Comparison of ENCODE assay signal across 23 mouse cellular contexts in genomic region chr5:100557537-100557936, GRCm38 (mm10). TPM values are rescaled to one million over a fixed set of nuclear protein-coding genes. Genes with fewer than 3 reads are reported as not detected.
DNase-seq lines count a peak whose midpoint lies in the region; ATAC-seq and TF ChIP-seq lines count a peak whose summit lies in the region.
"Had no signal": no experiment of that assay in that cellular context is flagged by ENCODE, and none has a peak within 500 bp of the region (broad histone marks: within the 10 kb centered on the region; RNA-seq: fewer than 3 reads in every experiment).

No protein-coding gene starts in this region.

- no peak for TF ChIP-seq CTCF in kidney, adult 2 months (conservative IDR thresholded peaks at IDR 0.05; ENCODE audit: insufficient read depth, insufficient read length, low read depth, low read length)
- TF ChIP-seq CTCF in MEL (IDR thresholded peaks at IDR 0.05 in 2 of 3, conservative IDR thresholded peaks at IDR 0.05 in 1 of 3; ENCODE audit: control insufficient read depth in 1 of 3, insufficient read depth in 1 of 3, low read depth in 2 of 3, low read length in 3 of 3, poor library complexity in 1 of 3, severe bottlenecking in 1 of 3): no peak

- H3K27ac ChIP-seq in kidney, adult 2 months (ENCODE audit: insufficient read depth, low read depth, low read length): no peak overlapping the region
- H3K27ac ChIP-seq in kidney, embryonic 14.5 days (ENCODE audit: low read depth, low read length): no peak overlapping the region
- no peak overlapping the region for H3K27ac ChIP-seq in MEL (ENCODE audit: control insufficient read depth, low read depth, low read length)
- H3K27ac ChIP-seq in kidney, embryonic 16.5 days (ENCODE audit: low read length): peak overlapping the region; percentile 27; the same call in 1 of the 2 replicates
- H3K27ac ChIP-seq in hindbrain, embryonic 10.5 days: no peak overlapping the region
- H3K27ac ChIP-seq: forebrain, embryonic 13.5 days; heart, adult 2 months; limb, embryonic 10.5 days; limb, embryonic 15.5 days; midbrain, embryonic 13.5 days had no signal

- no peak overlapping the region for H3K4me2 ChIP-seq in kidney, embryonic 14.5 days (replicated peaks; ENCODE audit: low read depth, low read length)
- no peak overlapping the region for H3K4me2 ChIP-seq in kidney, embryonic 16.5 days (replicated peaks; ENCODE audit: low read depth, low read length)
- H3K4me2 ChIP-seq: forebrain, embryonic 13.5 days; limb, embryonic 15.5 days; midbrain, embryonic 13.5 days had no signal

- peak in 1 of 2 experiments; percentile 40; a peak in 1 of 4 replicates for TF ChIP-seq EP300 in MEL (IDR thresholded peaks at IDR 0.05; ENCODE audit: low read depth in 1 of 2, low read length in 2 of 2)

- no peak for TF ChIP-seq POLR2A in kidney, adult 2 months (IDR thresholded peaks at IDR 0.05; ENCODE audit: low read depth, low read length)
- TF ChIP-seq POLR2A in MEL (IDR thresholded peaks at IDR 0.05; ENCODE audit: control insufficient read depth in 1 of 2, insufficient read depth in 1 of 2, low read depth in 1 of 2, low read length in 2 of 2, poor library complexity in 1 of 2): no peak

- 36% methylated on average over 9 of the region's 9 CpGs for WGBS in kidney, adult 2 months
- 35% methylated on average over 9 of the region's 9 CpGs for WGBS in kidney, embryonic 14.5 days
- WGBS in kidney, embryonic 16.5 days: 32% methylated on average over 9 of the region's 9 CpGs
- 79% methylated on average over 9 of the region's 9 CpGs for WGBS in hindbrain, embryonic 10.5 days

- H3K4me1 ChIP-seq in kidney, adult 2 months (ENCODE audit: control insufficient read depth, insufficient read depth, low read length): peaks cover 7% of the 10 kb centered on the region
- H3K4me1 ChIP-seq in kidney, embryonic 14.5 days (ENCODE audit: control insufficient read depth, insufficient read depth, low read length): 0 out of 2 replicates have a peak, but pooled peaks cover 6% of the 10 kb centered on the region
- H3K4me1 ChIP-seq in MEL (ENCODE audit: control insufficient read depth in 1 of 2, insufficient read depth in 2 of 2, low read length in 2 of 2): peaks cover 2 to 13% of the 10 kb centered on the region in 2 experiments; a peak in 3 of 4 replicates
- H3K4me1 ChIP-seq in kidney, embryonic 16.5 days (ENCODE audit: insufficient read depth, low read length): peaks cover 12% of the 10 kb centered on the region; the same call in 1 of the 2 replicates
- H3K4me1 ChIP-seq in hindbrain, embryonic 10.5 days (replicated peaks): no peaks in the 10 kb centered on the region
- H3K4me1 ChIP-seq: limb, embryonic 10.5 days; limb, embryonic 15.5 days; midbrain, embryonic 13.5 days had no signal

- no peak overlapping the region for H3K4me3 ChIP-seq in kidney, adult 2 months (ENCODE audit: insufficient read depth, low read depth, low read length)
- H3K4me3 ChIP-seq in kidney, embryonic 14.5 days (ENCODE audit: low read length): no peak overlapping the region
- no peak overlapping the region for H3K4me3 ChIP-seq in MEL (ENCODE audit: control insufficient read depth in 1 of 2, insufficient read depth in 1 of 2, low read depth in 2 of 2, low read length in 2 of 2)
- H3K4me3 ChIP-seq in kidney, embryonic 16.5 days (ENCODE audit: low read length): no peak overlapping the region
- no peak overlapping the region for H3K4me3 ChIP-seq in hindbrain, embryonic 10.5 days
- H3K4me3 ChIP-seq: forebrain, embryonic 13.5 days; heart, adult 2 months; limb, embryonic 10.5 days; limb, embryonic 15.5 days; megakaryocyte, embryonic 14.5 days; midbrain, embryonic 13.5 days had no signal

- no peak overlapping the region for H3K9ac ChIP-seq in kidney, embryonic 14.5 days (ENCODE audit: low read depth, low read length)
- no peak overlapping the region; the same call in 1 of the 2 replicates for H3K9ac ChIP-seq in MEL (ENCODE audit: control insufficient read depth, low read depth, low read length, poor library complexity, severe bottlenecking)
- no peak overlapping the region for H3K9ac ChIP-seq in kidney, embryonic 16.5 days (replicated peaks; ENCODE audit: low read length)
- H3K9ac ChIP-seq: forebrain, embryonic 13.5 days; limb, embryonic 15.5 days; midbrain, embryonic 13.5 days had no signal

- H3K9me3 ChIP-seq in kidney, embryonic 14.5 days (ENCODE audit: control insufficient read depth, low read length): no peaks in the 10 kb centered on the region
- H3K9me3 ChIP-seq in MEL (replicated peaks; ENCODE audit: insufficient read depth, low read length): no peaks in the 10 kb centered on the region
- no peaks in the 10 kb centered on the region for H3K9me3 ChIP-seq in kidney, embryonic 16.5 days (ENCODE audit: low read length)
- no peaks in the 10 kb centered on the region for H3K9me3 ChIP-seq in hindbrain, embryonic 10.5 days
- H3K9me3 ChIP-seq: forebrain, embryonic 13.5 days; limb, embryonic 10.5 days; limb, embryonic 15.5 days; megakaryocyte, embryonic 14.5 days; midbrain, embryonic 13.5 days had no signal

- no peak for ATAC-seq in kidney, embryonic 14.5 days (ENCODE audit: low FRiP score, low TSS enrichment)
- 0 out of 2 replicates have a peak, but pooled peaks have one; percentile 39 for ATAC-seq in kidney, embryonic 16.5 days (ENCODE audit: low FRiP score, low TSS enrichment)
- ATAC-seq: forebrain, embryonic 13.5 days; hindbrain, embryonic 16.5 days; midbrain, embryonic 13.5 days had no signal

- no peaks in the 10 kb centered on the region for H3K36me3 ChIP-seq in kidney, adult 2 months (ENCODE audit: control insufficient read depth, insufficient read depth, low read length)
- H3K36me3 ChIP-seq in kidney, embryonic 14.5 days (ENCODE audit: control insufficient read depth, insufficient read depth, low read length): no peaks in the 10 kb centered on the region; the same call in 1 of the 2 replicates
- H3K36me3 ChIP-seq in MEL (ENCODE audit: control insufficient read depth in 1 of 2, insufficient read depth in 2 of 2, low read length in 2 of 2): peaks cover 0 to 16% of the 10 kb centered on the region in 2 experiments; a peak in 2 of 4 replicates
- 0 out of 2 replicates have a peak, but pooled peaks cover 2% of the 10 kb centered on the region for H3K36me3 ChIP-seq in kidney, embryonic 16.5 days (ENCODE audit: insufficient read depth, low read length)
- no peaks in the 10 kb centered on the region for H3K36me3 ChIP-seq in hindbrain, embryonic 10.5 days
- H3K36me3 ChIP-seq: limb, embryonic 10.5 days; limb, embryonic 15.5 days; midbrain, embryonic 13.5 days had no signal

- H3K27me3 ChIP-seq in kidney, adult 2 months (replicated peaks; ENCODE audit: control insufficient read depth, insufficient read depth, low read length): no peaks in the 10 kb centered on the region
- H3K27me3 ChIP-seq in kidney, embryonic 14.5 days (ENCODE audit: control insufficient read depth, insufficient read depth, low read length): no peaks in the 10 kb centered on the region
- H3K27me3 ChIP-seq in MEL (ENCODE audit: control insufficient read depth in 1 of 2, insufficient read depth in 2 of 2, low read length in 2 of 2): no peaks in the 10 kb centered on the region
- no peaks in the 10 kb centered on the region for H3K27me3 ChIP-seq in kidney, embryonic 16.5 days (ENCODE audit: insufficient read depth, low read length)
- no peaks in the 10 kb centered on the region for H3K27me3 ChIP-seq in hindbrain, embryonic 10.5 days (ENCODE audit: insufficient read depth, poor library complexity, severe bottlenecking)
- H3K27me3 ChIP-seq: forebrain, embryonic 13.5 days; limb, embryonic 15.5 days; midbrain, embryonic 13.5 days had no signal

- no peaks in the 10 kb centered on the region for H3K79me2 ChIP-seq in MEL (ENCODE audit: control insufficient read depth, insufficient read depth, low read length, poor library complexity)

- no peak for TF ChIP-seq RAD21 in MEL (IDR thresholded peaks at IDR 0.05; ENCODE audit: low read depth, low read length)

- peak; percentile 59 for DNase-seq in kidney, adult 2 months
- DNase-seq in MEL (ENCODE audit: low read depth, low spot score): peak; percentile 36
- DNase-seq in kidney, postnatal 4 days: peak; percentile 53 to 66
- no peak for DNase-seq in right cerebral cortex, postnatal 4 days
- DNase-seq in gastrocnemius, postnatal 10 days: no peak
- no peak for DNase-seq in hindbrain, embryonic 10.5 days (ENCODE audit: low spot score)
- DNase-seq: adrenal gland, postnatal 25 days; cerebellum, adult 8-10 months; cerebellum, postnatal 36 days; gastrocnemius, postnatal 36 days; heart, adult 2 months; heart, postnatal 14 days; lung, postnatal 36 days had no signal

TF ChIP-seq in MEL, 35 proteins besides CTCF, POLR2A, EP300 and RAD21 (continues in another document):
- no peak for TF ChIP-seq NELFE (IDR thresholded peaks at IDR 0.05; ENCODE audit: low read depth, low read length)

RNA-seq across cellular contexts. Expression of gene Plac8, which starts 14.5 kb away (rescaled TPM):
- 44.5 and 60.0 TPM in 2 replicates for polyA plus RNA-seq in kidney, adult 2 months (2012; rRNA removed)
- polyA plus RNA-seq in kidney, embryonic 14.5 days (2014; fragmentation: Nextera tagmentation; extraction: Ambion mirVana): 105 and 140 TPM in 2 replicates
- total RNA-seq in MEL (2012; rRNA removed): 4.9 and 7.1 TPM in 2 replicates
- 10 to 100 TPM in 1 of 2 experiments, not detected in 1; 10.6 TPM for polyA plus RNA-seq in MEL (2012; ENCODE audit: insufficient read depth in 1 of 2, insufficient read length in 2 of 2, low read depth in 1 of 2, low replicate concordance in 2 of 2, missing spikeins in 1 of 2)
- 87.7 and 91.5 TPM in 2 replicates for polyA plus RNA-seq in kidney, embryonic 16.5 days (2015; fragmentation: Nextera tagmentation; extraction: Ambion mirVana)
- total RNA-seq in gastrocnemius, postnatal 10 days (2021): 1 to 10 TPM; 1.8 to 4.4 TPM
- polyA plus RNA-seq in hindbrain, embryonic 10.5 days (2016; fragmentation: Nextera tagmentation; extraction: Ambion mirVana): 4.8 and 6.7 TPM in 2 replicates
- total RNA-seq: gastrocnemius, postnatal 36 days; layer of hippocampus, adult 8-10 months; left cerebral cortex, postnatal 10 days had no signal
- polyA plus RNA-seq: midbrain, embryonic 13.5 days had no signal

RNA-seq across cellular contexts. Expression of gene Cops4, which starts 39.4 kb away (rescaled TPM):
- polyA plus RNA-seq in kidney, adult 2 months (2012; rRNA removed): 25.4 and 29.8 TPM in 2 replicates
- polyA plus RNA-seq in kidney, embryonic 14.5 days (2014; fragmentation: Nextera tagmentation; extraction: Ambion mirVana): 199 and 212 TPM in 2 replicates
- 142 and 143 TPM in 2 replicates for total RNA-seq in MEL (2012; rRNA removed)
- 100 to 1,000 TPM; 112 to 626 TPM for polyA plus RNA-seq in MEL (2012; ENCODE audit: insufficient read depth in 1 of 2, insufficient read length in 2 of 2, low read depth in 1 of 2, low replicate concordance in 2 of 2, missing spikeins in 1 of 2)
- polyA plus RNA-seq in kidney, embryonic 16.5 days (2015; fragmentation: Nextera tagmentation; extraction: Ambion mirVana): 191 and 193 TPM in 2 replicates
- total RNA-seq in gastrocnemius, postnatal 10 days (2021): 100 to 1,000 TPM; 102 to 107 TPM
- 224 and 228 TPM in 2 replicates for polyA plus RNA-seq in hindbrain, embryonic 10.5 days (2016; fragmentation: Nextera tagmentation; extraction: Ambion mirVana)

RNA-seq across cellular contexts. Expression of gene Lin54, which starts 57.1 kb away (rescaled TPM):
- 6.2 and 6.4 TPM in 2 replicates for polyA plus RNA-seq in kidney, adult 2 months (2012; rRNA removed)
- polyA plus RNA-seq in kidney, embryonic 14.5 days (2014; fragmentation: Nextera tagmentation; extraction: Ambion mirVana): 12.1 and 16.8 TPM in 2 replicates
- 14.1 and 14.4 TPM in 2 replicates for total RNA-seq in MEL (2012; rRNA removed)
- 10 to 100 TPM in 1 of 2 experiments, not detected in 1; 16.0 TPM for polyA plus RNA-seq in MEL (2012; ENCODE audit: insufficient read depth in 1 of 2, insufficient read length in 2 of 2, low read depth in 1 of 2, low replicate concordance in 2 of 2, missing spikeins in 1 of 2)
- polyA plus RNA-seq in kidney, embryonic 16.5 days (2015; fragmentation: Nextera tagmentation; extraction: Ambion mirVana): 11.2 and 12.1 TPM in 2 replicates
- total RNA-seq in gastrocnemius, postnatal 10 days (2021): 1 to 10 TPM; 6.9 to 9.7 TPM
- 13.0 and 15.5 TPM in 2 replicates for polyA plus RNA-seq in hindbrain, embryonic 10.5 days (2016; fragmentation: Nextera tagmentation; extraction: Ambion mirVana)

Comparison
In these comparisons a context has a peak if more than half of its experiments do, and no peak if none do; other contexts are left out.
1. DNase-seq: peak in kidney, adult 2 months (single experiment), MEL (single experiment) and kidney, postnatal 4 days (2 of 2); none in right cerebral cortex, postnatal 4 days (single experiment), gastrocnemius, postnatal 10 days (single experiment) and hindbrain, embryonic 10.5 days (single experiment).